Mouse (Mus musculus) E14TG2a.4 (cell line): Measurements from ENCODE around the gene Arhgef10l.

Source experiments
- CTCF ChIP-seq: conservative IDR thresholded peaks from 2 replicates; pipeline ENCODE4 v1.5.1; 2014; ENCODE audit warnings: low read length
- POU5F1 ChIP-seq: IDR thresholded peaks from 2 replicates; pipeline ENCODE4 v1.6.1; 2014; ENCODE audit warnings: low read length, borderline replicate concordance

- TF ChIP-seq CTCF (no peak), POU5F1 (no peak)
These were observed 84.9 kb downstream of the Arhgef10l start for GRCm38 (mm10) chr4:140580866-140581265.
